Mouse (Mus musculus) ES-E14 (cell line): ENCODE results near the gene Pak7.

Experiments used
- CHD2 ChIP-seq: IDR thresholded peaks from 2 replicates; pipeline ENCODE4 v1.6.1; 2014; ENCODE audit warnings: mild to moderate bottlenecking, low read depth, low read length, inconsistent platforms
- HCFC1 ChIP-seq: IDR thresholded peaks from 2 replicates; pipeline ENCODE4 v1.6.1; 2012; ENCODE audit warnings: low read length, inconsistent platforms, borderline replicate concordance; ENCODE audit not compliant: insufficient read depth
- MAFK ChIP-seq: IDR thresholded peaks from 2 replicates; pipeline ENCODE4 v1.6.1; 2014; ENCODE audit warnings: mild to moderate bottlenecking, low read depth, low read length, inconsistent platforms; ENCODE audit not compliant: insufficient read depth
- ZC3H11A ChIP-seq: IDR thresholded peaks from 2 replicates; pipeline ENCODE4 v1.6.1; 2012; ENCODE audit warnings: low read depth, mild to moderate bottlenecking, inconsistent platforms, low read length, borderline replicate concordance
- ZNF384 ChIP-seq: IDR thresholded peaks from 2 replicates; pipeline ENCODE4 v1.6.1; 2012; ENCODE audit warnings: low read depth, low read length, inconsistent platforms

GRCm38 (mm10) chr2:136107597-136107996 is 280.2 kb downstream of the Pak7 start:
- TF ChIP-seq HCFC1 = no peak
- no peak for TF ChIP-seq MAFK
- TF ChIP-seq ZC3H11A = no peak
- TF ChIP-seq CHD2 = no peak
- TF ChIP-seq ZNF384 = no peak
